Mouse (Mus musculus) liver, embryonic 13.5 days (tissue): Measurements from ENCODE around the gene Pde4d. TPM values are rescaled to one million over a fixed set of nuclear protein-coding genes. Genes with fewer than 3 reads are reported as not detected.
A peak's percentile ranks its signal among the peaks of the same experiment; 100 is the strongest.

Experiments used
- ATAC-seq: fragments of 200-750 bp; cut with Nextera tagmentation; 2 replicates; pipeline ENCODE4 v1.8.0; 2017; ENCODE audit warnings: low read depth, mild to moderate bottlenecking, moderate number of reproducible peaks, moderate library complexity
- DNase-seq: peaks from one replicate; pipeline ENCODE4 v3.0.0; 2022
- H3K27ac ChIP-seq: fragments of 300-500 bp; sonication (generic); 2 replicates; pipeline ENCODE4 v1.5.1; 2015; ENCODE audit warnings: moderate library complexity, mild to moderate bottlenecking, inconsistent platforms
- H3K27me3 ChIP-seq: fragments of 300-500 bp; sonication (generic); 2 replicates; pipeline ENCODE4 v1.6.1; 2015; ENCODE audit warnings: mild to moderate bottlenecking, inconsistent platforms
- H3K36me3 ChIP-seq: fragments of 300-500 bp; sonication (generic); 2 replicates; pipeline ENCODE4 v1.6.1; 2015; ENCODE audit warnings: mild to moderate bottlenecking, inconsistent platforms
- H3K4me1 ChIP-seq: fragments of 300-500 bp; sonication (generic); replicated peaks from 2 replicates; pipeline ENCODE4 v1.6.1; 2015; ENCODE audit warnings: inconsistent platforms
- H3K4me2 ChIP-seq: fragments of 300-500 bp; sonication (generic); 2 replicates; pipeline ENCODE4 v1.6.1; 2015; ENCODE audit warnings: inconsistent platforms, mild to moderate bottlenecking, moderate library complexity
- H3K4me3 ChIP-seq: fragments of 300-500 bp; sonication (generic); replicated peaks from 2 replicates; pipeline ENCODE4 v1.5.1; 2015; ENCODE audit warnings: mild to moderate bottlenecking, inconsistent platforms
- H3K9ac ChIP-seq: fragments of 300-500 bp; sonication (generic); 2 replicates; pipeline ENCODE4 v1.6.1; 2015; ENCODE audit warnings: mild to moderate bottlenecking, inconsistent platforms
- H3K9me3 ChIP-seq: fragments of 300-500 bp; sonication (generic); replicated peaks from 2 replicates; pipeline ENCODE4 v1.6.1; 2016; ENCODE audit warnings: inconsistent platforms
- WGBS: fragments of 180-500 bp; shearing (Covaris S2); methylation state at CpG from one replicate; pipeline ENCODE4 v1.1.7; 2015; ENCODE audit not compliant: insufficient replicate concordance; 5-methylcytosine and 5-hydroxymethylcytosine counted together
- polyA plus RNA-seq: library from polyadenylated mRNA; unstranded; fragments of >200 nt; fragmentation: Nextera tagmentation; extraction: Ambion mirVana; gene quantifications from 2 replicates; pipeline ENCODE4 v1.2.1, GENCODE M21; 2015

Pde4d gene
- polyA plus RNA-seq, 1 experiment from 2014 or later, result 11.8 TPM

GRCm38 (mm10) chr13:109260796-109261516, 811.2 kb downstream of the Pde4d start:
- Histone ChIP-seq H3K4me3 (peak overlapping the region; percentile 54), H3K9ac (peak overlapping the region; percentile 47; the same call in 1 of the 2 replicates), H3K27me3 (peaks cover 12% of the 10 kb centered on the region), H3K4me2 (peak overlapping the region; percentile 61), H3K27ac (peak overlapping the region; percentile 53; the same call in 1 of the 2 replicates), H3K9me3 (no peaks in the 10 kb centered on the region), H3K36me3 (no peaks in the 10 kb centered on the region), H3K4me1 (no peaks in the 10 kb centered on the region)
- DNase-seq, result no peak
- 4% methylated on average over 17 of the region's 17 CpGs for WGBS
- ATAC-seq, result 0 out of 2 replicates have a peak, but pooled peaks have one; percentile 8

GRCm38 (mm10) chr13:109261642-109262220, 812.0 kb downstream of the Pde4d start:
- H3K27ac ChIP-seq, result no peak overlapping the region
- DNase-seq (no peak), ATAC-seq (peak; percentile 39; the same call in 1 of the 2 replicates)
- no peaks in the 10 kb centered on the region for H3K4me1 ChIP-seq
- H3K9ac ChIP-seq, result no peak overlapping the region
- H3K27me3 ChIP-seq, result peaks cover 12% of the 10 kb centered on the region
- 0 out of 2 replicates have a peak overlapping the region, but pooled peaks have one; percentile 6 for H3K4me2 ChIP-seq
- no peaks in the 10 kb centered on the region for H3K9me3 ChIP-seq
- H3K36me3 ChIP-seq, result no peaks in the 10 kb centered on the region
- H3K4me3 ChIP-seq, result no peak overlapping the region
- 9% methylated on average over 5 of the region's 5 CpGs for WGBS

GRCm38 (mm10) chr13:109262501-109262900, 812.8 kb downstream of the Pde4d start:
- no peak overlapping the region for H3K9ac ChIP-seq
- H3K4me3 ChIP-seq, result no peak overlapping the region
- H3K4me1 ChIP-seq, result no peaks in the 10 kb centered on the region
- no peak overlapping the region for H3K27ac ChIP-seq
- 57% methylated on average over 5 of the region's 5 CpGs for WGBS
- H3K4me2 ChIP-seq, result no peak overlapping the region
- H3K36me3 ChIP-seq, result no peaks in the 10 kb centered on the region
- H3K9me3 ChIP-seq, result no peaks in the 10 kb centered on the region
- H3K27me3 ChIP-seq, result peaks cover 12% of the 10 kb centered on the region
- no peak for DNase-seq
- no peak for ATAC-seq

GRCm38 (mm10) chr13:109263833-109264232, 814.1 kb downstream of the Pde4d start:
- no peaks in the 10 kb centered on the region for H3K36me3 ChIP-seq
- no peak overlapping the region for H3K9ac ChIP-seq
- peaks cover 12% of the 10 kb centered on the region for H3K27me3 ChIP-seq
- no peaks in the 10 kb centered on the region for H3K4me1 ChIP-seq
- H3K9me3 ChIP-seq, result no peaks in the 10 kb centered on the region
- no peak overlapping the region for H3K4me2 ChIP-seq
- no peak for ATAC-seq
- H3K4me3 ChIP-seq, result no peak overlapping the region
- DNase-seq, result no peak
- no peak overlapping the region for H3K27ac ChIP-seq

GRCm38 (mm10) chr13:109268253-109268652, 818.5 kb downstream of the Pde4d start:
- DNase-seq (no peak), ATAC-seq (no peak)
- no peak overlapping the region for H3K9ac ChIP-seq
- WGBS, result 57% methylated on average over 3 of the region's 3 CpGs
- H3K27ac ChIP-seq, result no peak overlapping the region
- H3K4me1 ChIP-seq, result no peaks in the 10 kb centered on the region
- no peaks in the 10 kb centered on the region for H3K27me3 ChIP-seq
- no peaks in the 10 kb centered on the region for H3K36me3 ChIP-seq
- no peak overlapping the region for H3K4me3 ChIP-seq
- no peaks in the 10 kb centered on the region for H3K9me3 ChIP-seq
- H3K4me2 ChIP-seq, result no peak overlapping the region

- Histone ChIP-seq H3K27me3 (no peaks in the 10 kb centered on the region), H3K4me2 (no peak overlapping the region), H3K27ac (no peak overlapping the region), H3K4me3 (no peak overlapping the region), H3K9me3 (no peaks in the 10 kb centered on the region), H3K9ac (no peak overlapping the region), H3K36me3 (no peaks in the 10 kb centered on the region), H3K4me1 (no peaks in the 10 kb centered on the region)
- ATAC-seq (no peak), DNase-seq (no peak)
- 71% methylated on average over 4 of the region's 4 CpGs for WGBS
These were observed 819.0 kb downstream of the Pde4d start for GRCm38 (mm10) chr13:109268659-109269322.

GRCm38 (mm10) chr13:109274869-109275268, 825.1 kb downstream of the Pde4d start:
- 78% methylated on average over 10 of the region's 10 CpGs for WGBS

GRCm38 (mm10) chr13:109277792-109278191, 828.0 kb downstream of the Pde4d start:
- no peak overlapping the region for H3K27ac ChIP-seq
- no peak overlapping the region for H3K9ac ChIP-seq
- DNase-seq (no peak), ATAC-seq (no peak)
- no peaks in the 10 kb centered on the region for H3K27me3 ChIP-seq
- no peaks in the 10 kb centered on the region for H3K4me1 ChIP-seq
- no peaks in the 10 kb centered on the region for H3K36me3 ChIP-seq
- H3K9me3 ChIP-seq, result no peaks in the 10 kb centered on the region
- WGBS, result 37% methylated on average over 7 of the region's 7 CpGs
- H3K4me3 ChIP-seq, result no peak overlapping the region
- no peak overlapping the region for H3K4me2 ChIP-seq

More at GRCm38 (mm10) chr13:109274869-109275268, 825.1 kb downstream of the Pde4d start:
- no peak overlapping the region for H3K27ac ChIP-seq
- no peaks in the 10 kb centered on the region for H3K9me3 ChIP-seq
- DNase-seq, result no peak
- H3K4me1 ChIP-seq, result no peaks in the 10 kb centered on the region
- H3K9ac ChIP-seq, result no peak overlapping the region
- no peak for ATAC-seq
- no peaks in the 10 kb centered on the region for H3K36me3 ChIP-seq
- no peak overlapping the region for H3K4me2 ChIP-seq
- H3K27me3 ChIP-seq, result no peaks in the 10 kb centered on the region
- H3K4me3 ChIP-seq, result no peak overlapping the region

GRCm38 (mm10) chr13:109278504-109278912, 828.8 kb downstream of the Pde4d start:
- H3K4me3 ChIP-seq, result no peak overlapping the region
- H3K4me1 ChIP-seq, result no peaks in the 10 kb centered on the region
- DNase-seq (no peak), ATAC-seq (no peak)
- no peaks in the 10 kb centered on the region for H3K36me3 ChIP-seq
- H3K4me2 ChIP-seq, result no peak overlapping the region
- no peaks in the 10 kb centered on the region for H3K27me3 ChIP-seq
- no peaks in the 10 kb centered on the region for H3K9me3 ChIP-seq
- no peak overlapping the region for H3K27ac ChIP-seq
- WGBS, result 68% methylated on average over 10 of the region's 10 CpGs
- no peak overlapping the region for H3K9ac ChIP-seq

GRCm38 (mm10) chr13:109279211-109279610, 829.5 kb downstream of the Pde4d start:
- H3K4me2 ChIP-seq, result no peak overlapping the region
- no peaks in the 10 kb centered on the region for H3K27me3 ChIP-seq
- no peak overlapping the region for H3K9ac ChIP-seq
- DNase-seq, result no peak
- no peaks in the 10 kb centered on the region for H3K36me3 ChIP-seq
- no peak overlapping the region for H3K4me3 ChIP-seq
- no peak overlapping the region for H3K27ac ChIP-seq
- H3K9me3 ChIP-seq, result no peaks in the 10 kb centered on the region
- ATAC-seq, result no peak
- 65% methylated on average over 6 of the region's 6 CpGs for WGBS
- no peaks in the 10 kb centered on the region for H3K4me1 ChIP-seq

GRCm38 (mm10) chr13:109280433-109280832, 830.7 kb downstream of the Pde4d start:
- no peak overlapping the region for H3K27ac ChIP-seq
- ATAC-seq (no peak), DNase-seq (no peak)
- no peak overlapping the region for H3K4me3 ChIP-seq
- no peaks in the 10 kb centered on the region for H3K9me3 ChIP-seq
- no peaks in the 10 kb centered on the region for H3K36me3 ChIP-seq
- no peak overlapping the region for H3K4me2 ChIP-seq
- no peak overlapping the region for H3K9ac ChIP-seq
- H3K4me1 ChIP-seq, result no peaks in the 10 kb centered on the region
- 73% methylated on average over 5 of the region's 5 CpGs for WGBS
- H3K27me3 ChIP-seq, result no peaks in the 10 kb centered on the region
